ENCODE assay signal across 9 mouse cellular contexts in genomic region chr15:77359486-77359885, GRCm38 (mm10). TPM values are rescaled to one million over a fixed set of nuclear protein-coding genes. Genes with fewer than 3 reads are reported as not detected.
DNase-seq lines count a peak whose midpoint lies in the region; ATAC-seq and TF ChIP-seq lines count a peak whose summit lies in the region.
"Had no signal": no experiment of that assay in that cellular context is flagged by ENCODE, and none has a peak within 500 bp of the region (broad histone marks: within the 10 kb centered on the region; RNA-seq: fewer than 3 reads in every experiment).

No protein-coding gene starts in this region.

- no peak for TF ChIP-seq EP300 in liver, postnatal 0 days (IDR thresholded peaks at IDR 0.05; ENCODE audit: low read depth)

- 54% methylated on average over 9 of the region's 9 CpGs for WGBS in intestine, embryonic 16.5 days
- 65% methylated on average over 9 of the region's 9 CpGs for WGBS in midbrain, embryonic 16.5 days
- WGBS in liver, postnatal 0 days (ENCODE audit: insufficient replicate concordance): 61% methylated on average over 9 of the region's 9 CpGs

- no peak for DNase-seq in layer of hippocampus, adult 2 months (ENCODE audit: low spot score in 2 of 2)
- no peak for DNase-seq in layer of hippocampus, adult 11-12 months (ENCODE audit: low spot score)
- DNase-seq in gastrocnemius, adult 18-20 months (ENCODE audit: low spot score): peak; percentile 62
- DNase-seq in liver, postnatal 0 days: no peak
- DNase-seq in embryo, embryonic 10 days (ENCODE audit: low spot score): no peak

- no peak overlapping the region for H3K4me2 ChIP-seq in intestine, embryonic 16.5 days (ENCODE audit: low read depth, low read length)
- no peak overlapping the region; the same call in 1 of the 2 replicates for H3K4me2 ChIP-seq in midbrain, embryonic 16.5 days (ENCODE audit: low read length)
- no peak overlapping the region for H3K4me2 ChIP-seq in liver, postnatal 0 days (ENCODE audit: low read depth, low read length)

- no peaks in the 10 kb centered on the region for H3K27me3 ChIP-seq in intestine, embryonic 16.5 days (replicated peaks; ENCODE audit: control insufficient read depth, insufficient read depth, low read length)
- no peaks in the 10 kb centered on the region for H3K27me3 ChIP-seq in midbrain, embryonic 16.5 days (ENCODE audit: control insufficient read depth, insufficient read depth, low read depth, low read length)
- no peaks in the 10 kb centered on the region for H3K27me3 ChIP-seq in liver, postnatal 0 days (ENCODE audit: insufficient read depth, low read length)
- H3K27me3 ChIP-seq: Patski had no signal

- no peak overlapping the region for H3K4me3 ChIP-seq in layer of hippocampus, adult 2 months
- H3K4me3 ChIP-seq in intestine, embryonic 16.5 days (ENCODE audit: low read length): no peak overlapping the region
- H3K4me3 ChIP-seq in midbrain, embryonic 16.5 days (ENCODE audit: low read depth, low read length): no peak overlapping the region
- H3K4me3 ChIP-seq in liver, postnatal 0 days (ENCODE audit: low read depth, low read length): no peak overlapping the region

- H3K9ac ChIP-seq in intestine, embryonic 16.5 days (ENCODE audit: low read depth, low read length): peak overlapping the region; percentile 33; the same call in 1 of the 2 replicates
- peak overlapping the region; percentile 58; the same call in 1 of the 2 replicates for H3K9ac ChIP-seq in midbrain, embryonic 16.5 days (ENCODE audit: low read depth, low read length)
- no peak overlapping the region for H3K9ac ChIP-seq in liver, postnatal 0 days (replicated peaks)

- H3K9me3 ChIP-seq in intestine, embryonic 16.5 days (ENCODE audit: control insufficient read depth, low read length): no peaks in the 10 kb centered on the region
- H3K9me3 ChIP-seq in midbrain, embryonic 16.5 days (replicated peaks; ENCODE audit: control insufficient read depth, low read length, poor library complexity, severe bottlenecking): no peaks in the 10 kb centered on the region
- H3K9me3 ChIP-seq in liver, postnatal 0 days (ENCODE audit: low read length): no peaks in the 10 kb centered on the region

- TF ChIP-seq CTCF in layer of hippocampus, adult 2 months (conservative IDR thresholded peaks at IDR 0.05): no peak
- no peak for TF ChIP-seq CTCF in liver, postnatal 0 days (IDR thresholded peaks at IDR 0.05; ENCODE audit: low read depth)

- no peak for ATAC-seq in intestine, embryonic 16.5 days
- ATAC-seq in midbrain, embryonic 16.5 days: no peak
- no peak for ATAC-seq in liver, postnatal 0 days
- ATAC-seq in erythroid progenitor cell, adult 5-6 weeks (replicated peaks; ENCODE audit: low FRiP score, poor library complexity, severe bottlenecking): no peak
- ATAC-seq: Patski had no signal

- no peaks in the 10 kb centered on the region for H3K36me3 ChIP-seq in intestine, embryonic 16.5 days (ENCODE audit: control insufficient read depth, insufficient read depth, low read length)
- no peaks in the 10 kb centered on the region for H3K36me3 ChIP-seq in midbrain, embryonic 16.5 days (ENCODE audit: control insufficient read depth, insufficient read depth, low read length)
- H3K36me3 ChIP-seq in liver, postnatal 0 days (replicated peaks; ENCODE audit: insufficient read depth, low read length): no peaks in the 10 kb centered on the region

- H3K27ac ChIP-seq in layer of hippocampus, adult 2 months: peak overlapping the region; percentile 89
- peak overlapping the region; percentile 6; the same call in 1 of the 2 replicates for H3K27ac ChIP-seq in intestine, embryonic 16.5 days (ENCODE audit: low read length)
- no peak overlapping the region for H3K27ac ChIP-seq in midbrain, embryonic 16.5 days (ENCODE audit: low read length)
- H3K27ac ChIP-seq in liver, postnatal 0 days (ENCODE audit: low read depth): no peak overlapping the region

- H3K4me1 ChIP-seq in intestine, embryonic 16.5 days (ENCODE audit: control insufficient read depth, insufficient read depth, low read length): peaks cover 24% of the 10 kb centered on the region
- peaks cover 39% of the 10 kb centered on the region for H3K4me1 ChIP-seq in midbrain, embryonic 16.5 days (ENCODE audit: control insufficient read depth, insufficient read depth, low read length)
- 0 out of 2 replicates have a peak, but pooled peaks cover 5% of the 10 kb centered on the region for H3K4me1 ChIP-seq in liver, postnatal 0 days (ENCODE audit: insufficient read depth)

RNA-seq across cellular contexts. Expression of gene Apol7a, which starts 39.4 kb away (rescaled TPM):
- total RNA-seq in layer of hippocampus, adult 2 months (2021): not detected
- total RNA-seq in gastrocnemius, adult 18-20 months (2021): 1 to 10 TPM in 1 of 2 experiments, under 1 TPM in 1; 0.76 to 1.1 TPM
- polyA plus RNA-seq in intestine, embryonic 16.5 days (2015; fragmentation: Nextera tagmentation; extraction: Ambion mirVana): 12.5 and 13.4 TPM in 2 replicates
- polyA plus RNA-seq in midbrain, embryonic 16.5 days (2015; fragmentation: Nextera tagmentation; extraction: Ambion mirVana): not detected in 2 replicates
- 17.6 and 20.8 TPM in 2 replicates for polyA plus RNA-seq in liver, postnatal 0 days (2015; fragmentation: Nextera tagmentation; extraction: Ambion mirVana)
- not detected in 2 replicates for total RNA-seq in erythroid progenitor cell, adult 5-6 weeks (2015; ENCODE audit: low replicate concordance)
- not detected in 2 replicates for total RNA-seq in erythroid progenitor cell, adult 5-6 weeks (2017; ENCODE audit: low replicate concordance)
- polyA plus RNA-seq: Patski had no signal

RNA-seq across cellular contexts. Expression of gene Apol9a, which starts 51.4 kb away (rescaled TPM):
- total RNA-seq in layer of hippocampus, adult 2 months (2021): not detected
- total RNA-seq in gastrocnemius, adult 18-20 months (2021): not detected
- 0.44 and 0.55 TPM in 2 replicates for polyA plus RNA-seq in intestine, embryonic 16.5 days (2015; fragmentation: Nextera tagmentation; extraction: Ambion mirVana)
- polyA plus RNA-seq in midbrain, embryonic 16.5 days (2015; fragmentation: Nextera tagmentation; extraction: Ambion mirVana): not detected in 2 replicates
- 0.34 and 0.81 TPM in 2 replicates for polyA plus RNA-seq in liver, postnatal 0 days (2015; fragmentation: Nextera tagmentation; extraction: Ambion mirVana)
- total RNA-seq in erythroid progenitor cell, adult 5-6 weeks (2015; ENCODE audit: low replicate concordance): not detected in 2 replicates
- total RNA-seq in erythroid progenitor cell, adult 5-6 weeks (2017; ENCODE audit: low replicate concordance): under 0.01 TPM in 1 of 2 replicates, not detected in the other

RNA-seq across cellular contexts. Expression of gene Rbfox2, which starts 52.7 kb away (rescaled TPM):
- total RNA-seq in layer of hippocampus, adult 2 months (2021): 100 to 1,000 TPM; 243 TPM
- 10 to 100 TPM; 55.1 to 60.4 TPM for total RNA-seq in gastrocnemius, adult 18-20 months (2021)
- 31.5 and 34.0 TPM in 2 replicates for polyA plus RNA-seq in intestine, embryonic 16.5 days (2015; fragmentation: Nextera tagmentation; extraction: Ambion mirVana)
- polyA plus RNA-seq in midbrain, embryonic 16.5 days (2015; fragmentation: Nextera tagmentation; extraction: Ambion mirVana): 165 and 177 TPM in 2 replicates
- polyA plus RNA-seq in liver, postnatal 0 days (2015; fragmentation: Nextera tagmentation; extraction: Ambion mirVana): 6.9 and 7.0 TPM in 2 replicates
- not detected in 2 replicates for total RNA-seq in erythroid progenitor cell, adult 5-6 weeks (2015; ENCODE audit: low replicate concordance)
- not detected in 2 replicates for total RNA-seq in erythroid progenitor cell, adult 5-6 weeks (2017; ENCODE audit: low replicate concordance)

Comparison
In these comparisons a context has a peak if more than half of its experiments do, and no peak if none do; other contexts are left out.
1. H3K27ac ChIP-seq: peak in layer of hippocampus, adult 2 months (single experiment) and intestine, embryonic 16.5 days (single experiment); none in midbrain, embryonic 16.5 days (single experiment) and liver, postnatal 0 days (single experiment).
2. RNA of gene Rbfox2, which starts 52.7 kb away (total RNA-seq): 243 TPM in layer of hippocampus, adult 2 months and 55.1 to 60.4 TPM in gastrocnemius, adult 18-20 months; not detected in erythroid progenitor cell, adult 5-6 weeks; every median in the first group is over 10 times any median in the second.